Mouse (Mus musculus) subcutaneous adipose tissue, adult 2 months (tissue): ENCODE results near the gene Thop1. TPM values are rescaled to one million over a fixed set of nuclear protein-coding genes. Genes with fewer than 3 reads are reported as not detected.

Source experiments
- polyA plus RNA-seq: library from polyadenylated mRNA; depleted of rRNA; stranded (reverse); fragments of >200 nt; gene quantifications from 2 replicates; pipeline ENCODE4 v1.2.3, GENCODE M21; 2012; ENCODE audit warnings: low replicate concordance; rRNA removed

The Thop1 gene
- 29.8 and 72.2 TPM in 2 replicates for polyA plus RNA-seq

DNA sequence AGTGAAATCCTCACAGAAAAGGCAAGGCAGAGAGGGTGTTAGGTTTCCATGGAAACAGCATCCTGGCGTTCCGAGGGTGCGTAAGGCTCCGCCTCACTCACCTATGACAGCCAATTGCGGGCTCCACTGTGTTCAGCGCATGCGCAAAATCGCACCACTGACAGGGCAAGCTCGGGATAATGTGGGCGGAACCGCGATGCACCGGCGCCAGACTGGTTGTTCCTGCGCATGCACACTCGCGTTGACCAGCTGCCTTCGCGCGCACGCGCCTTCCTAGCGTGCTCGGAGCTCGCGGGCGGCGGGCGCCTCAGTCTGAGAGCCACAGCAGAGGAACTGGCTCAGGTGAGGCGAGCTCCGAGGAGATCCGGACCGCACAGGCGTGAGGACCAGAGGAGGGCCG lies at the start of gene Thop1:
Thop1 (plus strand) TSS at position 200 of the 400 bp plus-strand sequence.

DNA sequence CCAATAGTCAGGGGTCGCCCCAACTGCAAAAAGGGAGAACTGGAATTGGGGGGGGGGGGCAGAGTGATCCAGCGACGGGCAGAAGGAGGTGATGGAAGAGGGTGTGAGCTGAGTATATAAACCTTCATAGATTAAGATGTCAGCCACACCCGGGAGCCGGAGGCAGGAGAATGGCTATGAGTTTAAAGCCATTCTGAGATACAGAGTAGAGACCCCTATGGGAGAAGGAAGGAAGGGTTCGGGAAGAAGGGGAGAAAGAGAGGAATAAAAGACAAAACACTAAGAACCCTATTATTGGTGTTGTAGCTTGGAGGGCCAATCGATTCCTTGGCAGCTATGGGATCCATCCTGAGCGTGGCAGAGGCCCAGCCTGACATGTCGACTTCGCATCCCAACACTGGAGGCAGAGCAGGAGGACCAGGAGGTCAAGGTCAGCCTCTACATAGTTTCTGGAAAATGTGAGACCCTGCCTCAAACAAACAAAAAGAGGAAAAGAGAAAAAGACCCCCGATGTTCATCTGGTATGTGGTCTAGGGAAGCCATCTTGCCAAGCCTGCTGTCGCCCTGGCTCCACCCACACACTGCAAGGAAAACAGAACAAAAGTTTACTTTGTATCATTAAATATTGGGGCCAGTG lies 44.1 kb upstream of the Thop1 start, which contains the start of gene Diras1:
Diras1 (minus strand) TSS at position 24 of the 637 bp plus-strand sequence.

DNA sequence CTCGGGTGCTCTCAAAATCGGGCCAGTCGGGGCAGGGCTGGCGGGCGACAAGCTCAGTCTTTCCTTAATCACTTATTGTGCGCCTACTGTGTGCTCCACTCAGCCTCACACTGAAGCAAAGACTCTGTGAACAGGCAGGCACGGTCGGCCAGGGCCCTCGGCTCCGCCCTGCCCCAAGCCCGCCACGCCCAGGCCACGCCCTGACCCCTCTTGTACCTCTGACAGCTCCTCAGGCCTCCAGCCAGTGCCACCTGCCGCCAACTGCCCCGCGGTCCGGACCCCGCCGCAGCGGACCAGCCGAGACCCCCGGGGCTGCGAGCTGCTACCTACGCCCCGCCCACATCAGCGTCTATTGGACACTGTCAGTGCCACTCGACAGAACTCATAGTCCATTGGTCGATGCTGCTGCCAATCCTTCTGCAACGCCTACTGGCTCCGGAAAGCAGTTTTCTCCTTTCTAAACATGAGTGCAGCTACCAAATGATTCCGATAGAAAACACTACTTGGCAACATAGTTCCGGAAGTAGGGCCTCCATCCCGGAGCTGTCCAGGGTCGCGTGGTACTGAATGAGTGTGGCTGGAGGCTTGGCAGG lies 32.8 kb upstream of the Thop1 start, which contains the start of gene Slc39a3:
Slc39a3 (minus strand) TSS at position 439 of the 593 bp plus-strand sequence.

DNA sequence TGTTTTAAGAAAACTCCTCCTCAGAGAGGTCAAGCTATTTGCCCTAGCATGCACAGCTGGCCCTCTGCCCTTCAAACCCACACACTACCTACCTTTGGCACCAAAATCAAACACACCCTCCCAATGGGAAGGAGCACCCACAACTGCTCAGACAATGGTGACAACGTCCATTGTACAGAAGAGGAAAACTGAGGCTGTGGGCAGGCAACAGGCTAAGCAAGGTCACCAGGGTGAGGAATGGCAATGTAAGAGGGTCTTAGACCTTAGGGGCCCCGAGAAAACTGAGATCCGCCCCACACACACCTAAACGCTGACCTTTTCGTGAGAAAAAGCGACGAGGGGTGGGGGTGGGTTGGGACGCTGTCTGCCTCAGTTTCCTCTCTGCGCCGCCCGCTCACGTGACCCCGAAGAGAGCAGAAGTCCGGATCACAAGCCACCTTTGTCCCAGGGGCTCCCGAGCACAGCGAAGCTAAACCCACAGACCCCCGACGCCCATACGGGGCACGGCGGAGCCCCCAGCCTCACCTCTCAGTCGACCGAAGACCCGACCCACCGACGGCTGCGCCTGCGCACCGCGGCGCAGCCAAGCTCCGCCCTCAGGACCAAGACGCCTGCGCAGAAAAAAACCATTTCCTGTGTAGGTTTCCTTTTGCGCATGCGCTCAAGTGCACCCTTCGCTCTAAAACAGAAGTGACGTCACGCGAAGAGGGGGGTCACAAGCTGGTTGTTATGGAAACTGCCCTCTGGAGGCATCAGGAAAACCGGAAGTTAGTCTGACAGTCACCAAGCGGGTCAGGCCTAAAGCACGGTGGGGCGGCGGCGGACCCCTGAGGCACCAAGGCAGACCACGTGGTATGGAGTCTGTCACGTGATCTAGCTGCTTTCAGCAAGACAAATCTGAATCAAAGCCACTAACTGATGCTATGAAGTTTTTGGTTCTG lies 10.0 kb upstream of the Thop1 start, which contains the start of gene Sgta:
Sgta (minus strand) TSS at position 579 of the 941 bp plus-strand sequence.

DNA sequence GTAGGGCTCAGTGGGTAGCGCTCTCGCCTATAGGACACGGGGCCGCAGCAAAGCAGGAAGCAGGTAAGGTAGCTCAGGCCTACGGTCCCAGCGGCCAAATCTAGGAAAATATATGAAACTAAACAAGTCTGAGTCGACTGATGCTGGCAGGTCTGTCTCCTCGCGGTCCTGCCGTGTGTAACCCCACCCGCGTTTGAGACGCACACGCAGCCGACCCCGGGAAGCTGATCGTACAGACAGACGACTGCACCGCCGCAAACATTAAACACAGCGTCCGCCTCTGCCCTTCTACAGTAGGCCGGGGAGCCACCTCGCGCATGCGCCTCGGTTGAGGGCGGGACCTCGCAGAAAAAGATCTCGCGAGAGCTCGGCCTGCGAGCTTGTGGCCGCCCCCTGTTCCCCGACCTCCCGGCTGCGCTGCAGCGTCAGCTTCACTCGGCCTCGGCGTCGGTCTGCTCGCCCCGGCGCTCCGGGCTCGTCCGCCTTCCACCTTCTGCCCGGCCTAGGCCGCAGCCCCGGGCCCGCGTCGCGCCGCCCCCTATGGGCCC lies 35.8 kb downstream of the Thop1 start, which contains the start of gene Map2k2:
Map2k2 (plus strand) TSS at position 351 of the 548 bp plus-strand sequence.

Other genes with a start within 250 kb of the Thop1 start
- 919 and 1,058 TPM in 2 replicates for gene Oaz1, start 243.4 kb upstream of the Thop1 start, polyA plus RNA-seq
- 0.03 TPM in 1 of 2 replicates, not detected in the other for gene Lingo3, start 226.0 kb upstream of the Thop1 start, polyA plus RNA-seq
- 86.7 and 136 TPM in 2 replicates for gene Lsm7, start 214.8 kb upstream of the Thop1 start, polyA plus RNA-seq
- 62.5 and 116 TPM in 2 replicates for gene Sppl2b, start 214.8 kb upstream of the Thop1 start, polyA plus RNA-seq
- gene Tmprss9, start 198.2 kb upstream of the Thop1 start, polyA plus RNA-seq: 0.07 and 0.36 TPM in 2 replicates
- gene Timm13, start 169.1 kb upstream of the Thop1 start, polyA plus RNA-seq: 179 and 198 TPM in 2 replicates
- 7.3 and 23.8 TPM in 2 replicates for gene Lmnb2, start 151.8 kb upstream of the Thop1 start, polyA plus RNA-seq
- gene Gadd45b, start 140.0 kb upstream of the Thop1 start, polyA plus RNA-seq: 18.0 and 22.1 TPM in 2 replicates
- gene Gng7, start 55.1 kb upstream of the Thop1 start, polyA plus RNA-seq: 8.4 and 8.5 TPM in 2 replicates
- 0.08 and 0.13 TPM in 2 replicates for gene Diras1, start 44.4 kb upstream of the Thop1 start, polyA plus RNA-seq
- 47.1 and 47.6 TPM in 2 replicates for gene Slc39a3, start 32.6 kb upstream of the Thop1 start, polyA plus RNA-seq
- gene Sgta, start 9.9 kb upstream of the Thop1 start, polyA plus RNA-seq: 276 and 324 TPM in 2 replicates
- gene Creb3l3, start 28.8 kb downstream of the Thop1 start, polyA plus RNA-seq: 0.75 and 2.3 TPM in 2 replicates
- 134 and 183 TPM in 2 replicates for gene Map2k2, start 35.9 kb downstream of the Thop1 start, polyA plus RNA-seq
- 32.2 and 49.6 TPM in 2 replicates for gene Zbtb7a, start 65.2 kb downstream of the Thop1 start, polyA plus RNA-seq
- 28.2 and 37.7 TPM in 2 replicates for gene Pias4, start 97.9 kb downstream of the Thop1 start, polyA plus RNA-seq
- gene Eef2, start 106.6 kb downstream of the Thop1 start, polyA plus RNA-seq: 1,292 and 2,498 TPM in 2 replicates
- gene Dapk3, start 113.0 kb downstream of the Thop1 start, polyA plus RNA-seq: 75.2 and 89.3 TPM in 2 replicates
- gene 4930442H23Rik, start 113.8 kb downstream of the Thop1 start, polyA plus RNA-seq: not detected in 2 replicates
- gene Nmrk2, start 132.0 kb downstream of the Thop1 start, polyA plus RNA-seq: not detected in 2 replicates
- gene Atcay, start 160.8 kb downstream of the Thop1 start, polyA plus RNA-seq: 0.03 and 0.06 TPM in 2 replicates
- gene Zfr2, start 163.1 kb downstream of the Thop1 start, polyA plus RNA-seq: 5.7 and 25.8 TPM in 2 replicates
- 3.3 and 4.0 TPM in 2 replicates for gene Matk, start 182.9 kb downstream of the Thop1 start, polyA plus RNA-seq
- gene Mrpl54, start 196.9 kb downstream of the Thop1 start, polyA plus RNA-seq: 78.4 and 104 TPM in 2 replicates
- gene Apba3, start 196.9 kb downstream of the Thop1 start, polyA plus RNA-seq: 107 and 116 TPM in 2 replicates
- 0.26 and 15.2 TPM in 2 replicates for gene Tjp3, start 221.5 kb downstream of the Thop1 start, polyA plus RNA-seq
- gene Pip5k1c, start 222.9 kb downstream of the Thop1 start, polyA plus RNA-seq: 56.8 and 80.2 TPM in 2 replicates